ENCODE assay signal across 1 mouse cellular context in genomic region chr19:41346099-41346850, GRCm38 (mm10).
A peak's percentile ranks its signal among the peaks of the same experiment; 100 is the strongest.
TF ChIP-seq lines count a peak whose summit lies in the region.

No protein-coding gene starts in this region.

TF ChIP-seq in CH12.LX, 34 proteins besides CTCF, POLR2A, EP300 and RAD21 (continued from another document):
- TF ChIP-seq SIN3A (IDR thresholded peaks at IDR 0.05; ENCODE audit: low read length) (no peak), USF1 (IDR thresholded peaks at IDR 0.05; ENCODE audit: low read depth, low read length) (no peak), MAFK (IDR thresholded peaks at IDR 0.05; ENCODE audit: insufficient replicate concordance, low read length) (no peak), ZMIZ1 (IDR thresholded peaks at IDR 0.05; ENCODE audit: low read depth, low read length) (0 out of 2 replicates have a peak, but pooled peaks have one; percentile 26), TBP (conservative IDR thresholded peaks at IDR 0.05; ENCODE audit: low read depth, low read length) (no peak), ELF1 (IDR thresholded peaks at IDR 0.05; ENCODE audit: low read depth, low read length) (no peak), SMC3 (IDR thresholded peaks at IDR 0.05; ENCODE audit: low read depth, low read length) (no peak), MXI1 (IDR thresholded peaks at IDR 0.05; ENCODE audit: low read depth, low read length) (peak; percentile 54; the same call in 1 of the 2 replicates), POLR2AphosphoS2 (IDR thresholded peaks at IDR 0.05; ENCODE audit: low read depth, low read length) (no peak), HCFC1 (IDR thresholded peaks at IDR 0.05; ENCODE audit: low read depth, low read length) (peak; percentile 36; the same call in 1 of the 2 replicates), MAX (IDR thresholded peaks at IDR 0.05; ENCODE audit: low read length) (0 out of 2 replicates have a peak, but pooled peaks have one; percentile 20), E2F4 (IDR thresholded peaks at IDR 0.05; ENCODE audit: insufficient replicate concordance, low read depth, low read length) (no peak), IRF4 (IDR thresholded peaks at IDR 0.05; ENCODE audit: low read depth, low read length) (peak; percentile 35), MAZ (IDR thresholded peaks at IDR 0.05; ENCODE audit: low read depth, low read length) (no peak), NELFE (IDR thresholded peaks at IDR 0.05; ENCODE audit: low read depth, low read length) (no peak), MEF2A (IDR thresholded peaks at IDR 0.05; ENCODE audit: borderline replicate concordance, low read depth, low read length) (0 out of 2 replicates have a peak, but pooled peaks have one; percentile 46), CHD1 (IDR thresholded peaks at IDR 0.05; ENCODE audit: low read depth, low read length) (0 out of 2 replicates have a peak, but pooled peaks have one; percentile 35), JUN (IDR thresholded peaks at IDR 0.05; ENCODE audit: insufficient read depth, low read depth, low read length) (no peak), CHD2 (IDR thresholded peaks at IDR 0.05; ENCODE audit: low read length) (peak; percentile 28), GABPA (IDR thresholded peaks at IDR 0.05; ENCODE audit: insufficient replicate concordance, low read depth, low read length) (no peak), ETS1 (conservative IDR thresholded peaks at IDR 0.05; ENCODE audit: low read depth, low read length) (peak; percentile 74), ZC3H11A (IDR thresholded peaks at IDR 0.05; ENCODE audit: low read depth, low read length) (no peak), RCOR1 (conservative IDR thresholded peaks at IDR 0.05; ENCODE audit: low read depth, low read length) (no peak), PAX5 (IDR thresholded peaks at IDR 0.05; ENCODE audit: low read length) (no peak), ZNF384 (IDR thresholded peaks at IDR 0.05; ENCODE audit: low read depth, low read length) (no peak), KAT2A (IDR thresholded peaks at IDR 0.05; ENCODE audit: insufficient replicate concordance, low read length) (no peak), TCF12 (IDR thresholded peaks at IDR 0.05; ENCODE audit: low read depth, low read length) (0 out of 2 replicates have a peak, but pooled peaks have one; percentile 47), MYC (IDR thresholded peaks at IDR 0.05; ENCODE audit: low read depth, low read length) (0 out of 2 replicates have a peak, but pooled peaks have one; percentile 17), USF2 (conservative IDR thresholded peaks at IDR 0.05; ENCODE audit: low read depth, low read length) (no peak), JUND (conservative IDR thresholded peaks at IDR 0.05; ENCODE audit: low read depth, low read length) (no peak), ZKSCAN1 (IDR thresholded peaks at IDR 0.05; ENCODE audit: borderline replicate concordance, low read depth, low read length) (no peak), NRF1 (IDR thresholded peaks at IDR 0.05; ENCODE audit: low read depth, low read length) (no peak), BHLHE40 (IDR thresholded peaks at IDR 0.05; ENCODE audit: low read depth, low read length) (peak; percentile 54)
